Mouse (Mus musculus): ENCODE measurements around the gene Rad17.

DNA sequence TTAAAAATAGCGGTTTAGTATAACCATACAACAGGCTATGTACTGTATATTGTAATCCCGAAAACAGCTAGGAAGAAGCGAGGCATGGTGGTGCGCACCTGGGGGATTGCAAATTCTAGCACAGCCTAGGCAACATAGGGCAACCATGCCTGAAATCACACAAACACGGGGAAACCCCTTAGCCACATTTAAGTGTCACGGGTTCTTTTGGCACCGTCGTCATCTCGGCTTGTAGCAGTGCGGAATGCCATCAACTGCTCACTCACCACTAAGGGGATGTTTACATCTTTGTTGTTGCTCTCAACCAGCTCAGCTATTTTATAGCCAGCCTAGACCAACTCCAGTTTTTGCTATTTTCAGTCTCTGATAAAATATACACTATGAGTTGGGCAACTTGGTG, 48.0 kb upstream of the Rad17 start:
- TF ChIP-seq POLR2A (IDR thresholded peaks at IDR 0.05; ENCODE audit: borderline replicate concordance, low read depth, low read length) (no peak), CTCF (IDR thresholded peaks at IDR 0.05; ENCODE audit: low read depth, low read length) (no peak)
